Mouse (Mus musculus) liver, embryonic 15.5 days (tissue): ENCODE measurements around the gene 1700123O20Rik. TPM values are rescaled to one million over a fixed set of nuclear protein-coding genes. Genes with fewer than 3 reads are reported as not detected.

Experiments
- ATAC-seq: fragments of 200-750 bp; cut with Nextera tagmentation; 2 replicates; pipeline ENCODE4 v1.8.0; 2017; ENCODE audit warnings: moderate number of reproducible peaks, mild to moderate bottlenecking, moderate library complexity; ENCODE audit not compliant: insufficient read depth
- H3K27ac ChIP-seq: fragments of 300-500 bp; sonication (generic); replicated peaks from 2 replicates; pipeline ENCODE4 v1.5.1; 2015; ENCODE audit warnings: mild to moderate bottlenecking, inconsistent platforms
- H3K27me3 ChIP-seq: fragments of 300-500 bp; sonication (generic); 2 replicates; pipeline ENCODE4 v1.6.1; 2015; ENCODE audit warnings: mild to moderate bottlenecking, inconsistent platforms
- H3K36me3 ChIP-seq: fragments of 300-500 bp; sonication (generic); replicated peaks from 2 replicates; pipeline ENCODE4 v1.6.1; 2015; ENCODE audit warnings: moderate library complexity, mild to moderate bottlenecking, inconsistent platforms
- H3K4me1 ChIP-seq: fragments of 300-500 bp; sonication (generic); replicated peaks from 2 replicates; pipeline ENCODE4 v1.6.1; 2015; ENCODE audit warnings: inconsistent platforms
- H3K4me2 ChIP-seq: fragments of 300-500 bp; sonication (generic); 2 replicates; pipeline ENCODE4 v1.6.1; 2015; ENCODE audit warnings: moderate library complexity, mild to moderate bottlenecking, inconsistent platforms
- H3K4me3 ChIP-seq: fragments of 300-500 bp; sonication (generic); replicated peaks from 2 replicates; pipeline ENCODE4 v1.5.1; 2015; ENCODE audit warnings: mild to moderate bottlenecking, inconsistent platforms
- H3K9ac ChIP-seq: fragments of 300-500 bp; sonication (generic); 2 replicates; pipeline ENCODE4 v1.6.1; 2015; ENCODE audit warnings: moderate library complexity, mild to moderate bottlenecking, inconsistent platforms
- H3K9me3 ChIP-seq: fragments of 300-500 bp; sonication (generic); replicated peaks from 2 replicates; pipeline ENCODE4 v1.6.1; 2016; ENCODE audit warnings: inconsistent platforms
- WGBS: fragments of 180-500 bp; shearing (Covaris S2); methylation state at CpG from one replicate; pipeline ENCODE4 v1.1.7; 2015; ENCODE audit warnings: mixed read lengths; ENCODE audit not compliant: insufficient replicate concordance; 5-methylcytosine and 5-hydroxymethylcytosine counted together
- polyA plus RNA-seq: library from polyadenylated mRNA; unstranded; fragments of >200 nt; fragmentation: Nextera tagmentation; extraction: Ambion mirVana; gene quantifications from 2 replicates; pipeline ENCODE4 v1.2.1, GENCODE M21; 2015

1700123O20Rik gene
- polyA plus RNA-seq, 1 experiment from 2014 or later = 39.5 TPM

DNA sequence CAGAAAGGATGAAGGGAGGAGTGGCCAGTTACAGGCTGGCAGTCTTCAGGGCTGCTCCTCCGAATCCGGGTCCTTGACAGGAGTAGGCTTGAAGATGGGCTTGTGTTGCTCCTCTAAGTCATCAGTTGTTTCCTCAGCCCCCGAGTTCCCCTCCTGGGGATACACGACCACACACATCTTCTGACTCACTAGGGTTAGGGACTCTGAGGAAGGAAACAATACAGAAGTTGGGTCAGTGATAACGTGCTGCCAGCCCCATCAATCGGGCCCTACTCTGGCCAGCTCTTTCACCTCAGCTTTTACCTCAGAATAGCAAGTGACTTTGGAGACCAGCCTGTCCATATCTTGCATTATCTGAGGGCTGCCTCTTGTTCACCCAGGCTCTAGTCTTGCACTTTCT lies 38.0 kb downstream of the 1700123O20Rik start:
- WGBS = 19% methylated on average over 6 of the region's 6 CpGs
- H3K27me3 ChIP-seq = no peaks in the 10 kb centered on the region
- no peaks in the 10 kb centered on the region for H3K36me3 ChIP-seq
- no peak overlapping the region for H3K27ac ChIP-seq
- no peaks in the 10 kb centered on the region for H3K4me1 ChIP-seq
- no peaks in the 10 kb centered on the region for H3K9me3 ChIP-seq
- no peak overlapping the region for H3K9ac ChIP-seq
- H3K4me3 ChIP-seq = no peak overlapping the region
- no peak overlapping the region for H3K4me2 ChIP-seq
- no peak for ATAC-seq

DNA sequence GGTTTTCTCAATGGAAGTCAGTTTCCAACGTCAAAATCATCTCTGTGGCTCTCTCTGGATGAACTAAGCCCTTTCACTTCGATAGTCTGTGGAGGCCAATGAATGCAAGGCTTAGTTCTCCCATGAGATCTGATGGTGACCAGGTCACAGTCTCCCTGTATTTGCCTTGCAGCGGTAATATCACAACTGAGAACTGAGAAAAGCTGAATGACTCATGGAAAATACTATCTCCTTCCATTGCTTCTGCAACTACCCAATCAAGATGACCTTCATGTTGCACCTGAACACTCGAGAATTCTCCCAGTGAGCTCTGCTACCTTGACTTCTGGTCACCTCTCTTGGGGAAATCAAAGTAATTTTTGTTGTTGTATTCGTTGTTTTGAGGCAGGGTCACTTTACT lies 41.5 kb downstream of the 1700123O20Rik start:
- no peaks in the 10 kb centered on the region for H3K9me3 ChIP-seq
- H3K36me3 ChIP-seq = no peaks in the 10 kb centered on the region
- no peak overlapping the region for H3K9ac ChIP-seq
- H3K27ac ChIP-seq = no peak overlapping the region
- whole genome bisulfite sequencing = 60% methylated on average over 5 of the region's 5 CpGs
- no peak overlapping the region for H3K4me3 ChIP-seq
- no peaks in the 10 kb centered on the region for H3K27me3 ChIP-seq
- no peaks in the 10 kb centered on the region for H3K4me1 ChIP-seq
- no peak overlapping the region for H3K4me2 ChIP-seq
- ATAC-seq = no peak

GRCm38 (mm10) chr14:54728823-54729653 lies 43.0 kb downstream of the 1700123O20Rik start:
- H3K27me3 ChIP-seq = no peaks in the 10 kb centered on the region
- no peaks in the 10 kb centered on the region for H3K36me3 ChIP-seq
- H3K4me3 ChIP-seq = no peak overlapping the region
- H3K4me1 ChIP-seq = no peaks in the 10 kb centered on the region
- WGBS = 62% methylated on average over 13 of the region's 13 CpGs
- H3K9ac ChIP-seq = no peak overlapping the region
- no peak overlapping the region for H3K27ac ChIP-seq
- H3K9me3 ChIP-seq = no peaks in the 10 kb centered on the region
- ATAC-seq = no peak
- H3K4me2 ChIP-seq = no peak overlapping the region

DNA sequence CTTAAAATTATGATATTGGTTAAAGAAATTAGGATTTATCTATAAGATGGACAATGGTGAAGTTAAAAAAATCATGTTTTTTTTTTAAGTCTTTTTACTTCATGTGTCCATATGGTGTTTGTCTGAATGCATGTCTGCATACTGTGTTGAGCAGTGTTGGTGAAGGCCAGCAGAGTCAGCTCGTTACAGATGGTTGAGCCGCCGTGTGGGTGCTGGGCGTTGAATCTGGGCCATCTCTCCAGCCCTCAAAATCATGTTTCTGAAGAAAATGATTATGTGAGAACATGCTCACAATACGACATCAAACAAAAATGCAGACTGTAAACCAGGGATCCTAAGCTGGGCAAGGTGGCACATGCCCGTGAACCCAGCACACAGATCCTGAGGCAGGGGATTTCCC lies 44.3 kb downstream of the 1700123O20Rik start:
- no peak overlapping the region for H3K9ac ChIP-seq
- H3K4me1 ChIP-seq = no peaks in the 10 kb centered on the region
- H3K9me3 ChIP-seq = no peaks in the 10 kb centered on the region
- 63% methylated on average over 6 of the region's 6 CpGs for WGBS
- no peak overlapping the region for H3K4me3 ChIP-seq
- H3K4me2 ChIP-seq = no peak overlapping the region
- no peaks in the 10 kb centered on the region for H3K36me3 ChIP-seq
- no peaks in the 10 kb centered on the region for H3K27me3 ChIP-seq
- H3K27ac ChIP-seq = no peak overlapping the region
- no peak for ATAC-seq

- Histone ChIP-seq H3K27ac (no peak overlapping the region), H3K9ac (no peak overlapping the region), H3K36me3 (no peaks in the 10 kb centered on the region), H3K9me3 (no peaks in the 10 kb centered on the region), H3K27me3 (no peaks in the 10 kb centered on the region), H3K4me1 (no peaks in the 10 kb centered on the region), H3K4me2 (no peak overlapping the region), H3K4me3 (no peak overlapping the region)
- ATAC-seq = no peak
- 62% methylated on average over 8 of the region's 8 CpGs for WGBS
These were observed 46.2 kb downstream of the 1700123O20Rik start for GRCm38 (mm10) chr14:54732206-54732605.

DNA sequence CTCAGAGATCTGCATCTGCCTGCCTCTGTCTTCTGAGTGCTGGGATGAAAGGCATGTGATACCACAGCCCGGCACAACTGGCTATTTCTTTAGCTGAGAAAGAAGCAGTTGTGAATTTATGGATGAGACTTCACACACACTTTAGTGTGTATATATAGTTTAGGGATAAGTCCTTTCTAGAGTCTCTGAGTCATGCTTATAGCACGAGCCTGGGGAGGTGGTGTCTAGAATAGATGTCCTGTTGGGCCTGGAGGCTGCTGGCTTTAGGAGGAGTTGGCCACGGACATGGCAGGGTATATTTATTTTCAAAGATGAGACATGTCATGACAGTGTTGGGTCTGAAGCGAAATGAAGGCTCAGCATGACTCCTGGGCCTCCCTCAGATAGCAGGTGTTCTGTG lies 48.0 kb downstream of the 1700123O20Rik start:
- no peaks in the 10 kb centered on the region for H3K27me3 ChIP-seq
- WGBS = 56% methylated on average over 4 of the region's 4 CpGs
- no peaks in the 10 kb centered on the region for H3K4me1 ChIP-seq
- no peak for ATAC-seq
- no peak overlapping the region for H3K27ac ChIP-seq
- no peak overlapping the region for H3K4me2 ChIP-seq
- no peak overlapping the region for H3K4me3 ChIP-seq
- no peaks in the 10 kb centered on the region for H3K36me3 ChIP-seq
- no peaks in the 10 kb centered on the region for H3K9me3 ChIP-seq
- no peak overlapping the region for H3K9ac ChIP-seq

GRCm38 (mm10) chr14:54735221-54735620 lies 49.2 kb downstream of the 1700123O20Rik start:
- Histone ChIP-seq H3K27me3 (no peaks in the 10 kb centered on the region), H3K4me3 (no peak overlapping the region), H3K9ac (no peak overlapping the region), H3K27ac (no peak overlapping the region), H3K9me3 (no peaks in the 10 kb centered on the region), H3K36me3 (no peaks in the 10 kb centered on the region), H3K4me1 (no peaks in the 10 kb centered on the region), H3K4me2 (no peak overlapping the region)
- 36% methylated on average over 4 of the region's 4 CpGs for WGBS
- ATAC-seq = no peak

DNA sequence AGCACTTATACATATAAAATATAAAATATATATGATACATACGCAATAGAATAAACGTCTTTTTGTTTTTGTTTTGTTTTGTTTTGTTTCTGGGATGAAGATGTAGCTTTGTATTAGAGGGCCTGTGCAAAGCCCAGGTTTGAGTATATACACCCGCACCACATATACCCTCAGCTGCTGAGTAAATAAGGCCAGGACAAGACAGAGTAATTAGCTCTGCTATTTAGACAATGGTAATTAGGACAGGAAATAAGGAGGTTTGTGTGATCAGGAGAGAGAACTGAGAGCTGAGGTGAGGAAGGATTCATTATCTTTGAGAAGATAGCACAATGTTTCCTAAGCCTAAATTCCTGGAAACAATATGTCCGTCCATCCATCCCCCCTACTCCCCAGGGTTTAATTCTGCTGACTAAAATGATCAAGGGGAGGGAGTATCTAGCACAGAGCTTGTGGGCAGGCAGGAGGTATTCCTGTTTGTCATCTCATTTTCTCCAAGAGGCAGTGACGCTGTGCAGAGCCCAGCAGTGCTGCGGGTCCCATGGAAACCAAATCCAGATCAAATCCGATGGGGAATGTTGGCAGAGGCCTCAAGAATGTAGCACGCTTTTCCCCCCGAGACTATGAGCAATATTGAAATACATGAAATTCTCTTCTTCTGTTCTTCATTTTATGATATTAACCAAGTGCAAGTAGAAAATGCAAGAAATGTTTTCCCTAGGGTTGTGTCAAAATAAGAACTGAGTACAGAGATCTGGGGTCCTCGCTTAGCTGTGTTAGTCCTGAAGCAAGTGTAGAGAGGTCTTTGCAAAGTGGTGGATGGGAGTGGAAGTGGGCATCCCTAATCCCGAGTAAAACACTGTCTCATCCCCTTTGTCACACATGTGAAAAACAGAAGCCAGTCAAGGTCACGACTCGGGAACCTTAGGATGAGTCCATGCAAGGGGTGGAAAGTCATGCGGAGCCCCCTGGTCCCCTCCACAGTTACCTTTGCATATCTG lies 50.8 kb downstream of the 1700123O20Rik start:
- H3K36me3 ChIP-seq = no peaks in the 10 kb centered on the region
- no peak overlapping the region for H3K9ac ChIP-seq
- H3K9me3 ChIP-seq = no peaks in the 10 kb centered on the region
- no peak overlapping the region for H3K27ac ChIP-seq
- no peaks in the 10 kb centered on the region for H3K27me3 ChIP-seq
- H3K4me3 ChIP-seq = no peak overlapping the region
- no peak overlapping the region for H3K4me2 ChIP-seq
- ATAC-seq = no peak
- no peaks in the 10 kb centered on the region for H3K4me1 ChIP-seq
- WGBS = 57% methylated on average over 14 of the region's 14 CpGs

DNA sequence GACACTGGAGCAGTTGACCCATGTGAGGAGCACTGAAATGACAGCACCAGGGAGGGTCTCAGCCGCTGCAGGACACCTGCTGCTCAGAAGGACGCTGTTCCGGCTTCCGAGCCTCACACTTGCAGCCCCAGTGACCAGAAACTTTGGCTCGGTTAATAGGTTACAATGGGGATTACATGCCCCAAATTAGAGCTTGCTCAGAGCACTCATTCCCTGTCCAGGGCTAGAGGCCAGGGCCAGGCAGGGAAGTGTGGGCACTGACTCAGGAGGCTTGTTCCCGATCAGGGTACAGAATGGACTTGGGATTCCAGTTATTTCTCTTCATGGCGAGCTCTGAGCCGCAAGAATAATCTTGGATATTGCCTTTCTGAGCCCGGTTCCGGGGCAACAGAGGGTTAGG lies 51.6 kb downstream of the 1700123O20Rik start:
- Histone ChIP-seq H3K36me3 (no peaks in the 10 kb centered on the region), H3K4me1 (peaks cover 4% of the 10 kb centered on the region), H3K27ac (no peak overlapping the region), H3K4me2 (no peak overlapping the region), H3K27me3 (no peaks in the 10 kb centered on the region), H3K9ac (no peak overlapping the region), H3K4me3 (no peak overlapping the region), H3K9me3 (no peaks in the 10 kb centered on the region)
- ATAC-seq = no peak
- WGBS = 73% methylated on average over 10 of the region's 10 CpGs
